Mouse (Mus musculus): ENCODE data around the gene Wif1.

DNA sequence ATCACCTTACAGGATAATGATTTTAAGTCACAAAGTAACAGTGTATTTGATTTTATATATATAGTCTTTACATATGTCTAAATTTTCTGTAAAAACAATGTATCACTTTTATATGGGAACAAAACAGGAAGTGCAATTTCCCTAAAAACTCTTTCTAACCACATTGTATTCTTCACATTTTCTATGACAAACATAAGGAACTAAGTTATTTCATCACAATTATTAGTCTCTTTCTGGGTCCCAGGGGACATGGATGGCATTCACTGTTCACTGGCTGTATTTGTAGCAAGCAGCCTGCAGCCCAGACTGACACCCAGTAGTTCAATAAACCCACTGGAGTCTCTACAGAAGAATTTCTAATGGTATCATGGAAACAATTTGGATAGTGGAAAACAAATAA lies 82.4 kb downstream of the Wif1 start:
- no peak for TF ChIP-seq CTCF (IDR thresholded peaks at IDR 0.05; ENCODE audit: low read depth)
- TF ChIP-seq EP300 (optimal IDR thresholded peaks at IDR 0.05): no peak

Data from stomach, postnatal 0 days (tissue).